Mouse (Mus musculus) G1E (cell line): ENCODE data around the gene Zfp318. TPM values are rescaled to one million over a fixed set of nuclear protein-coding genes. Genes with fewer than 3 reads are reported as not detected.

Source experiments
- ATAC-seq: 2 replicates; pipeline ENCODE4 v1.8.0; 2016; ENCODE audit warnings: mild to moderate bottlenecking; ENCODE audit not compliant: insufficient number of reproducible peaks, poor library complexity, low FRiP score, severe bottlenecking; ENCODE audit errors: extremely low read depth
- DNase-seq: peaks from one replicate; pipeline ENCODE4 v3.0.0; 2012; ENCODE audit warnings: low spot score
- H3K27me3 ChIP-seq: 2 replicates; pipeline ENCODE4 v1.6.1; 2012; ENCODE audit warnings: mild to moderate bottlenecking, low read length, inconsistent platforms; ENCODE audit not compliant: insufficient read depth
- H3K36me3 ChIP-seq: replicated peaks from 2 replicates; pipeline ENCODE3; 2012; ENCODE audit warnings: mild to moderate bottlenecking, inconsistent platforms
- H3K4me1 ChIP-seq: 2 replicates; pipeline ENCODE4 v1.6.1; 2012; ENCODE audit warnings: low read depth, low read length, inconsistent platforms, mixed read lengths; ENCODE audit not compliant: insufficient read depth
- H3K4me3 ChIP-seq: 2 replicates; pipeline ENCODE4 v1.5.1; 2012; ENCODE audit warnings: low read depth, mild to moderate bottlenecking, inconsistent platforms, low read length, moderate library complexity, mixed read lengths
- H3K9me3 ChIP-seq: replicated peaks from 2 replicates; pipeline ENCODE4 v1.6.1; 2012; ENCODE audit warnings: inconsistent platforms
- CTCF ChIP-seq: IDR thresholded peaks from 2 replicates; pipeline ENCODE4 v1.5.1; 2012; ENCODE audit warnings: low read depth, low read length, inconsistent platforms, mixed read lengths
- GATA1 ChIP-seq: IDR thresholded peaks from 2 replicates; pipeline ENCODE4 v1.6.1; 2012; ENCODE audit warnings: borderline replicate concordance, low read length, inconsistent platforms, mixed read lengths
- GATA2 ChIP-seq: IDR thresholded peaks from 2 replicates; pipeline ENCODE4 v1.6.1; 2012; ENCODE audit warnings: low read depth, low read length, inconsistent platforms, borderline replicate concordance
- POLR2AphosphoS5 ChIP-seq: IDR thresholded peaks from 2 replicates; pipeline ENCODE4 v1.6.1; 2012; ENCODE audit warnings: low read depth, low read length, inconsistent platforms; ENCODE audit not compliant: insufficient replicate concordance
- TAL1 ChIP-seq: conservative IDR thresholded peaks from 2 replicates; pipeline ENCODE4 v1.6.1; 2012; ENCODE audit warnings: low read depth, low read length, inconsistent platforms, mixed read lengths
- polyA plus RNA-seq: library from polyadenylated mRNA; stranded (reverse); fragments of >175 nt; gene quantifications from 2 replicates; pipeline ENCODE4 v1.2.3, GENCODE M21; 2012
- total RNA-seq, 2 experiments: library from RNA; stranded (forward) in 1 of 2; stranded (reverse) in 1 of 2; fragments of 200-1000 nt in 1 of 2; fragments of >200 nt in 1 of 2; fragmentation: Nextera tagmentation in 1 of 2; gene quantifications; 2 replicates each; pipeline ENCODE4 v1.2.3; 2014 to 2017

Zfp318 gene
- total and polyA plus RNA-seq, 3 experiments, result 4.1 to 45.3 (median 27.5) TPM

DNA sequence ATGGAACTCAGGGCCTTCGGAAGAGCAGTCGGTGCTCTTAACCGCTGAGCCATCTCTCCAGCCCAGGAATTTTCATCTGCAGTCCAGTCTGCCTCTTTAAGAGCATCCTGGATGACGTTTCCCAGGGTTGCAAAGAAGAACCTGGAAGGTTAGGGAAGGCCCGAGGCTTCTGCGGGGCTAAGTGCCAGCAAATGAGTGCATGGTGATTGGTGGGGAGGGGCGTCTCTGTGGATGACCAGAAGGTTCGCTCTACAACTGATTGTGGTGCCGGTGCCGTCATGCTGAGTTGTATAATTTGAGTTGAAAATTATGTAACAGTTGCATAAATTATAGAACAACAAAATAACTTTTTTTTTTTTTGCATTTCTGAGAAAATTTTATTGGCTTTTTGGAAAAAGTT lies 55.6 kb downstream of the Zfp318 start:
- no peak for ATAC-seq
- peaks cover 17% of the 10 kb centered on the region; the same call in 1 of the 2 replicates for H3K27me3 ChIP-seq
- DNase-seq, result no peak
- TF ChIP-seq TAL1, result no peak
- no peak for TF ChIP-seq GATA2
- no peak for TF ChIP-seq CTCF
- H3K36me3 ChIP-seq, result no peaks in the 10 kb centered on the region
- H3K9me3 ChIP-seq, result no peaks in the 10 kb centered on the region
- no peaks in the 10 kb centered on the region for H3K4me1 ChIP-seq
- H3K4me3 ChIP-seq, result no peak overlapping the region

DNA sequence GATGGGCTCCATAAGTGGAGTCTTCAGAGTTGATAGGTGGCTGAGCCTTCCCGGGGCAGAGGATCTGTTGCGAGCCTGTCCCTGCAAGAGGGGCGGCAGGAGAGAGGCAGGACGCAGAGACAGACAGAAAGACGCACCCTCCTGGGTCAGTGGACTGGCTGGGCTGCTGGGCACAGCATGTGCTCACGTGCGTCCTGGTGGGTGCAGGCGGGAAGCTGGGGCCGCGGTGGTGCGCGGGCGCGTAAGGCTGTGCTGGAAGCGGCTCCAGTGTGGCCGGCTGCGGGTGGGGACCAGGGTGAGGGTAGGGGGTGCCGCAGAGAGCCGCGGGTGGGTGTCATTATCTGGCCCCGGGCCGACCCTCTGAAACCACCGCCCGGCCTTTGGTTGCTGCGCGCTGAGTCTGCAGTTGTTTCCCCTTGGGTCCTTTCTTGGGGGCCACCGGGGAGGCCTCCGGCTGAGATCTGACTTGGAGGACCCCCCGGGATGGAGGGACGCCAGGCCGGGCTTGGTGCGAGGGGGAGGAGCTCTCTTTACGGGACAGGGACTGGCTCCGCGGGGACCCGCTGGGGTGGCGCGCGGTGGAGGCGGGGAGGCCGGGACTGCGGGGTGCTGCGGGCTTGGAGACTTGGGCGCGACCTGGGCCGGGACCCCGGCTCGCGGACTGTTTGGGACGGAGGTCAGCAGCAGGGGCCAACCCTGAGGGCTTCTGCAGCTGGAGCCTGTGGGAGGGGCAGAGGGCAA lies 61.5 kb downstream of the Zfp318 start:
- Histone ChIP-seq H3K9me3 (no peaks in the 10 kb centered on the region), H3K27me3 (peaks cover 16% of the 10 kb centered on the region; the same call in 1 of the 2 replicates), H3K4me1 (no peaks in the 10 kb centered on the region), H3K36me3 (no peaks in the 10 kb centered on the region), H3K4me3 (no peak overlapping the region)
- ATAC-seq (no peak), DNase-seq (no peak)
- no peak for TF ChIP-seq GATA1
- no peak for TF ChIP-seq TAL1

DNA sequence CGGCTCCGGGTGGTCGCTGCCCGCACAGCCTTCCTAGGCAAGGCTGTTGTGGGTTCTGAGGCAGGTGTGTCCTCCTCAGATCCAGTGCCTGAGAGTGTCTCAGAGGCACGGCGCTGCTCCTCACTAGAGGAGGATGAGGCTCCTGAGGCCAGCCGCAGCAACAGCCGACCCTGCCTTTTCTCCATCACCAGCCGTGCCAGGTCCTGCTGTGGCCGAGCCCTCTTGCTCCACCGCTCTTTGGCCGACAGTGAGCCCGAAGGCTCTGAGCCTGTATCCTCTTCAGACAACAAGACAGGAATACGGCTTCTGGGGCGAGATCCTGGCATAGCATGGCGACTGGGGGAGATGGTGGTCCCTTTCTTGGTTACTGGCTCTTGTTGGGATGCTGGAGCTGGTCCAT lies 62.7 kb downstream of the Zfp318 start:
- peaks cover 16% of the 10 kb centered on the region; the same call in 1 of the 2 replicates for H3K27me3 ChIP-seq
- no peaks in the 10 kb centered on the region for H3K4me1 ChIP-seq
- ATAC-seq (no peak), DNase-seq (no peak)
- no peak overlapping the region for H3K4me3 ChIP-seq
- H3K9me3 ChIP-seq, result no peaks in the 10 kb centered on the region
- TF ChIP-seq POLR2AphosphoS5, result no peak
- H3K36me3 ChIP-seq, result no peaks in the 10 kb centered on the region

DNA sequence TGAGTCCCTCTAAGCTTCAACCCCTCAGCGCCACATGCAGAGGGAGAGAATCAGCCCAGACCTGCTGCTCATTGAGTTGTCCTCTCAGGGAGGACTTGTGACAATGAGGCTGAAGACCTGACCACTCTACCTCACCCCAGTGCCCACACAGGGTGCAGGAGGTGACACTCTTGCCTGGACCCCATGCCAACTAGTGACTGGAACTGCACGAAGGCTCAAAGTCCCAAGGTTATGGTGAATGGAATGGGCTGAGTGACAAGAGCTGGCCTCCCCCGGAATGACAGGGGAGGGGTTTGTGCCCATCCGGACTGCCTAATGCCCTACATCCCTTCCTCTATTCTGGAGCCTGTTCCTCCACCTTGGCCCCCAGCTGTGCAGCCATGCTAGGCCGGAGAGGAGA lies 69.2 kb downstream of the Zfp318 start:
- Histone ChIP-seq H3K4me3 (no peak overlapping the region), H3K4me1 (no peaks in the 10 kb centered on the region), H3K9me3 (no peaks in the 10 kb centered on the region), H3K27me3 (peaks cover 35% of the 10 kb centered on the region), H3K36me3 (no peaks in the 10 kb centered on the region)
- no peak for ATAC-seq
- no peak for DNase-seq
- TF ChIP-seq GATA1, result no peak
- no peak for TF ChIP-seq POLR2AphosphoS5
- TF ChIP-seq GATA2, result no peak
- no peak for TF ChIP-seq TAL1
- TF ChIP-seq CTCF, result no peak

DNA sequence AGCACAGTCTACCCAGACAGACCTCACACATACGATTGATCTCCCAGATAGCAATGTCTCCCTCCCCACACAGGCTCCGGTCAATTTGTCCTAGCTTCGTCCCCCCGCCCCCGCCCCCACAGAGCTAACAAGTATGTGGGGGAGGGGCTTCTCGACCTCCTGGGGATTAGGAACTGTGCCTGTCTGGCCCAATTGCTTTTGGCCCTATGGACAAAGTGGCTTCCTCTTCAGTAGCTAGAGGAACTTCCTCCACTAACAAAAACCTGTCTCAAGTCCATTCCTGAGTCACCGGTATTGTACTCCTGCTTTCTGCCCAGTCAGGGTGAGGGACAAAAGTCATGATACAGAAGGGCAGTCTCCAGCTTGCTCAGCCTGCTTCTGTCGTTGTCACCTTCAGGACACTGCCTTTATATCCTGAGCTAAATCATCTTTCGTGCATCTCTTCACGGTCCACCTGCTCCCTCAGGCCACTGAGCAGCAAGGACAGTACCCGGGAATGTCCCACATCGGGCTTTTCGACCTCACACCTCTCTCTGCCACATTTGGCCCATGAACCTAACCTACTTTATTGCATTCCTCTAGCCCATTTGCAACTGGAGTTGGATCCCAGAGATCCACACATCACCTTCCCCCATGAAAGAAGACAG lies 69.9 kb downstream of the Zfp318 start:
- no peak overlapping the region for H3K4me3 ChIP-seq
- TF ChIP-seq GATA2 (no peak), TAL1 (no peak), GATA1 (no peak), CTCF (no peak), POLR2AphosphoS5 (no peak)
- H3K27me3 ChIP-seq, result peaks cover 35% of the 10 kb centered on the region
- ATAC-seq, result no peak
- H3K9me3 ChIP-seq, result no peaks in the 10 kb centered on the region
- DNase-seq, result no peak
- H3K36me3 ChIP-seq, result no peaks in the 10 kb centered on the region
- H3K4me1 ChIP-seq, result no peaks in the 10 kb centered on the region

DNA sequence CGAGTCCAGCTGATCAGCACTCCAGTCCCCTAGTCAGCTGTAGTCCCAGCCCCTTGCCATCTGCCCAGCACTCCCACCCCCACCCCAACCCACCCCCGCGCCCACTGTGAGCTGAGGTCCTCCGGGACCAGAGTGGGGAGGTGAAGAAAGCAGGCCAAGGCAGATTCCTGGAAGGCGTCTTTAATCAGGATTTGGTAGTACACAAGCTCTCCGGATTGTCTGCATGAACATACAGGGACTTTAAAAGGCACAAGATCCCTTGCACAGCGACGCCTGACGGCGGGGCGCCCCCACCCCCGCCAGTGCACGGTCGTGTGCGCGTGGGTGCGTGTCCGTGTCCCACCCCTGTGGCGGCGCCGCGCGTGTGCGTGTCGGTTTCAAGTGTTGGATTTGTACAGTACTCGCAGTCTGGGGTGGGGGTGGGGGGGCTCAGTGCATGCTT lies 70.5 kb downstream of the Zfp318 start:
- peaks cover 32% of the 10 kb centered on the region for H3K27me3 ChIP-seq
- no peaks in the 10 kb centered on the region for H3K4me1 ChIP-seq
- H3K36me3 ChIP-seq, result no peaks in the 10 kb centered on the region
- H3K4me3 ChIP-seq, result no peak overlapping the region
- no peak for TF ChIP-seq GATA1
- DNase-seq (no peak), ATAC-seq (no peak)
- no peaks in the 10 kb centered on the region for H3K9me3 ChIP-seq

DNA sequence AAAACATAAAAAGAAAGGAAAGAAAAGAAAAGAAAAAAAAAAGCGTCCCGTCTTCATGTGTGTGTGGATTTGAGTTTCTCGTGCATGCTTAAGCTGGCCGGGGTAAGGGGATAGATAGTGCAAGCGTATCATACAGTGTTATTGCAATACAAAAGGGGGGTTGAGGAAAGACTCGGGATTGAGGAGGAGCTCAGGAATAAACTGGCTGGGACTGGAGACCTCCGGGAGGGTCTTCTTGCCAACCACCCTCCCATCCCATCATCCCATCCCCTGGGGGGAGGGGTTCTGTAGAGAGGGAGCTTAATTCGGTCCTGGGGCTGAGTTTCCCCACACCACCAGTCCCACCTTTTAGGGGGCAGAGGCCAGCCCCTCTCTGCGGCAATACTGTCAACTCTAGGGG lies 71.0 kb downstream of the Zfp318 start:
- no peak for ATAC-seq
- H3K9me3 ChIP-seq, result no peaks in the 10 kb centered on the region
- peaks cover 34% of the 10 kb centered on the region for H3K27me3 ChIP-seq
- DNase-seq, result no peak
- no peak overlapping the region for H3K4me3 ChIP-seq
- H3K36me3 ChIP-seq, result no peaks in the 10 kb centered on the region
- no peaks in the 10 kb centered on the region for H3K4me1 ChIP-seq
- TF ChIP-seq GATA1 (no peak), CTCF (no peak), TAL1 (no peak), POLR2AphosphoS5 (no peak), GATA2 (no peak)
